Mouse (Mus musculus) stomach, postnatal 0 days (tissue): ENCODE measurements around the gene St6galnac6.

ENCODE experiments used
- CTCF ChIP-seq: IDR thresholded peaks from 2 replicates; pipeline ENCODE4 v1.5.1; 2016; ENCODE audit warnings: antibody characterized with exemption, low read depth, mild to moderate bottlenecking, moderate library complexity
- EP300 ChIP-seq: optimal IDR thresholded peaks from 2 replicates; pipeline ENCODE3; 2016; ENCODE audit warnings: antibody characterized with exemption

- TF ChIP-seq CTCF = no peak
- TF ChIP-seq EP300 = no peak
Measured at GRCm38 (mm10) chr2:32669876-32670275, 70.4 kb downstream of the St6galnac6 start.
